Mouse (Mus musculus) lung, postnatal 0 days (tissue): ENCODE measurements around the gene Syt8.

Experiments
- CTCF ChIP-seq: IDR thresholded peaks from 2 replicates; pipeline ENCODE4 v1.5.1; 2016; ENCODE audit warnings: antibody characterized with exemption, mild to moderate bottlenecking
- EP300 ChIP-seq: IDR thresholded peaks from 2 replicates; pipeline ENCODE4 v1.6.1; 2016; ENCODE audit warnings: antibody characterized with exemption, mild to moderate bottlenecking, control low read depth

DNA sequence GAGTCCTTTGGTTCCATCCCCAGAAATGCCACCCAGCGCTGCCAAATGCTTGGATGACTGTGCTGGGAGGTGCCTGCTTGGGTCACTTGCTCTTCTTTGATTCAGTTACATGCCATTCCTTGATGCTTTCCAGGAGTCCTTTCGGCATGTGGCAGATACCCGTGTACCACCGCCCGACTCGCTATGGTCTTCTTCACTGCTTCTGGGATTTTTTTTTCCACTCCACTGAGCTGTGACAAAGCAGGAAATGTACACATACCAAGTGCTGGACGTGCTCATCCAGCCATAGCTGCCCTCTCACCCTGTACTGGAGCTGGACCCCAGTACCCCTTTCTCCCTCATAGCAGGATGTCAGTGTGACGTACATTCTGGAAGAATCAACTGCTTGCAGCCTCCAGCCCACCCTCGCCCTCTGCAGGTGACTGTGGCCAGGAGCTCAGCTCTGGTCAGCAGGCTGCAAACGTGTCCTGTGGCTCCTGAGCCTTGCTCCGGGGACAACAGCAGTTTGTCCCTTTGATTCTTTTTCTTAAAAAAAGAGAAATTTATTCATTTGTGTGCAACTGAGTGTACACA is 8.9 kb upstream of the Syt8 start:
- TF ChIP-seq CTCF = peak; percentile 68
- no peak for TF ChIP-seq EP300
